In genomic region chr3:89163643-89164245, GRCm38 (mm10) we compare ENCODE assay signal across 8 mouse cellular contexts. TPM values are rescaled to one million over a fixed set of nuclear protein-coding genes. Genes with fewer than 3 reads are reported as not detected.
DNase-seq lines count a peak whose midpoint lies in the region; ATAC-seq and TF ChIP-seq lines count a peak whose summit lies in the region.

No protein-coding gene starts in this region.

- no peak for DNase-seq in heart, adult 2 months
- no peak for DNase-seq in heart, postnatal 25 days (ENCODE audit: low spot score)
- no peak for DNase-seq in layer of hippocampus, adult 18-20 months (ENCODE audit: low spot score in 2 of 2)
- DNase-seq in adrenal gland, postnatal 4 days (ENCODE audit: low spot score in 2 of 2): no peak

- H3K4me1 ChIP-seq in heart, adult 2 months (ENCODE audit: control insufficient read depth, insufficient read depth, low read length): peaks cover 2% of the 10 kb centered on the region
- H3K4me1 ChIP-seq in forebrain, embryonic 13.5 days: peaks cover 38% of the 10 kb centered on the region
- H3K4me1 ChIP-seq in liver, embryonic 16.5 days (ENCODE audit: control insufficient read depth, low read depth, low read length): peaks cover 34% of the 10 kb centered on the region

- peaks cover 20% of the 10 kb centered on the region for H3K79me3 ChIP-seq in C2C12 (ENCODE audit: low read depth)

- no peak for TF ChIP-seq POLR2A in heart, adult 2 months (IDR thresholded peaks at IDR 0.05; ENCODE audit: insufficient read depth, low read depth, low read length)

- no peaks in the 10 kb centered on the region; the same call in 1 of the 2 replicates for H3K79me2 ChIP-seq in heart, adult 2 months (replicated peaks; ENCODE audit: control insufficient read depth, insufficient read depth, low read length)
- peaks cover 37% of the 10 kb centered on the region for H3K79me2 ChIP-seq in C2C12 (ENCODE audit: control insufficient read depth, insufficient read depth)

- H3K4me3 ChIP-seq in heart, adult 2 months: peak overlapping the region; percentile 68
- H3K4me3 ChIP-seq in C2C12 (ENCODE audit: insufficient read depth, poor library complexity, severe bottlenecking): peak overlapping the region; percentile 60
- H3K4me3 ChIP-seq in forebrain, embryonic 13.5 days: peak overlapping the region; percentile 88
- peak overlapping the region; percentile 86 for H3K4me3 ChIP-seq in liver, embryonic 16.5 days (ENCODE audit: low read depth, low read length)

- H3K27me3 ChIP-seq in heart, adult 2 months (ENCODE audit: control insufficient read depth, insufficient read depth, low read length): no peaks in the 10 kb centered on the region
- H3K27me3 ChIP-seq in C2C12 (ENCODE audit: control insufficient read depth, insufficient read depth, insufficient read length): no peaks in the 10 kb centered on the region
- H3K27me3 ChIP-seq in forebrain, embryonic 13.5 days: no peaks in the 10 kb centered on the region
- H3K27me3 ChIP-seq in liver, embryonic 16.5 days (ENCODE audit: control insufficient read depth, insufficient read depth, low read depth, low read length): peaks cover 13% of the 10 kb centered on the region

- H3ac ChIP-seq in C2C12 (ENCODE audit: control insufficient read depth, insufficient read length, low read depth): no peak overlapping the region

- peak overlapping the region; percentile 93 for H3K27ac ChIP-seq in heart, adult 2 months
- no peak overlapping the region for H3K27ac ChIP-seq in forebrain, embryonic 13.5 days
- H3K27ac ChIP-seq in liver, embryonic 16.5 days (ENCODE audit: low read length): no peak overlapping the region

- TF ChIP-seq EP300 in heart, adult 2 months (IDR thresholded peaks at IDR 0.05; ENCODE audit: insufficient read depth, low read depth, low read length): no peak

- no peaks in the 10 kb centered on the region for H3K9me3 ChIP-seq in forebrain, embryonic 13.5 days (replicated peaks)
- no peaks in the 10 kb centered on the region for H3K9me3 ChIP-seq in liver, embryonic 16.5 days (replicated peaks; ENCODE audit: control insufficient read depth, low read length)

- WGBS in heart, adult 2 months: 70% methylated on average over 5 of the region's 5 CpGs
- 83% methylated on average over 5 of the region's 5 CpGs for WGBS in forebrain, embryonic 13.5 days
- 55% methylated on average over 5 of the region's 5 CpGs for WGBS in liver, embryonic 16.5 days (ENCODE audit: insufficient replicate concordance)

- peak overlapping the region; percentile 66 for H3K4me2 ChIP-seq in forebrain, embryonic 13.5 days
- H3K4me2 ChIP-seq in liver, embryonic 16.5 days (ENCODE audit: low read depth, low read length): peak overlapping the region; percentile 86

- ATAC-seq in forebrain, embryonic 13.5 days: no peak
- no peak for ATAC-seq in liver, embryonic 16.5 days (ENCODE audit: low read depth)
- no peak for ATAC-seq in activated CD4-positive, CD25-positive, alpha-beta regulatory T cell, adult 4 months

- intact Hi-C loops in heart, adult 2 months (cut with DNase I): loop anchor here (2.0 to 10.0 kb wide), 2 partner anchors 51 to 219 kb away; partner anchors contain the start of gene Thbs3
- intact Hi-C loops in heart, postnatal 25 days (cut with DNase I): no loop called here

- no peaks in the 10 kb centered on the region; the same call in 1 of the 2 replicates for H3K36me3 ChIP-seq in heart, adult 2 months (ENCODE audit: control insufficient read depth, insufficient read depth, low read length)
- H3K36me3 ChIP-seq in C2C12 (ENCODE audit: control insufficient read depth, insufficient read depth): peaks cover 24% of the 10 kb centered on the region
- H3K36me3 ChIP-seq in forebrain, embryonic 13.5 days (ENCODE audit: poor library complexity, severe bottlenecking): peaks cover 20% of the 10 kb centered on the region
- peaks cover 10% of the 10 kb centered on the region; the same call in 1 of the 2 replicates for H3K36me3 ChIP-seq in liver, embryonic 16.5 days (ENCODE audit: control insufficient read depth, insufficient read depth)

- no peak for TF ChIP-seq CTCF in heart, adult 2 months (IDR thresholded peaks at IDR 0.05)
- TF ChIP-seq CTCF in C2C12 (IDR thresholded peaks at IDR 0.05; ENCODE audit: control insufficient read depth, insufficient read depth, insufficient read length): no peak

- no peak overlapping the region for H3K9ac ChIP-seq in heart, adult 2 months (ENCODE audit: low read depth, low read length)
- H3K9ac ChIP-seq in forebrain, embryonic 13.5 days: peak overlapping the region; percentile 88
- H3K9ac ChIP-seq in liver, embryonic 16.5 days (ENCODE audit: low read depth, low read length): peak overlapping the region; percentile 58; the same call in 1 of the 2 replicates

TF ChIP-seq in C2C12, 6 proteins besides CTCF, POLR2A, EP300 and RAD21:
- no peak for TF ChIP-seq MYOG (IDR thresholded peaks at IDR 0.05; ENCODE audit: control insufficient read depth, extremely low read depth, insufficient read length)
- TF ChIP-seq FOSL1 (IDR thresholded peaks at IDR 0.05; ENCODE audit: insufficient read depth, low read length, poor library complexity, severe bottlenecking): no peak
- no peak for TF ChIP-seq MAX (IDR thresholded peaks at IDR 0.05)
- no peak for TF ChIP-seq MYOD1 (IDR thresholded peaks at IDR 0.05; ENCODE audit: control insufficient read depth, insufficient read length, low read depth)
- TF ChIP-seq USF1 (IDR thresholded peaks at IDR 0.05; ENCODE audit: low read depth): no peak
- no peak for TF ChIP-seq CEBPB (IDR thresholded peaks at IDR 0.05; ENCODE audit: low read depth)

RNA-seq across cellular contexts. Expression of gene Clk2, which starts 0.9 kb away (rescaled TPM):
- total RNA-seq in heart, adult 2 months (2021): 10 to 100 TPM; 15.4 to 18.9 TPM
- polyA plus RNA-seq in heart, adult 2 months (2012; rRNA removed): 26.5 and 40.4 TPM in 2 replicates
- 10 to 100 TPM; 18.1 to 18.7 TPM for total RNA-seq in heart, postnatal 25 days (2021)
- 14.5 TPM for polyA plus RNA-seq in C2C12 (2012; fragmentation: generic; extraction: Trizol)
- polyA plus RNA-seq in forebrain, embryonic 13.5 days (2015; fragmentation: Nextera tagmentation; extraction: Ambion mirVana): 25.0 and 26.2 TPM in 2 replicates
- 6.4 and 8.4 TPM in 2 replicates for polyA plus RNA-seq in liver, embryonic 16.5 days (2015; fragmentation: Nextera tagmentation; extraction: Ambion mirVana)
- polyA plus RNA-seq in activated CD4-positive, CD25-positive, alpha-beta regulatory T cell, adult 4 months (2017; shearing (Covaris generic)): 10 to 100 TPM; 12.4 to 18.5 TPM
- total RNA-seq in layer of hippocampus, adult 18-20 months (2021): 10 to 100 TPM; 42.3 to 43.5 TPM
- 100 to 1,000 TPM; 103 TPM for total RNA-seq in adrenal gland, postnatal 4 days (2021)

RNA-seq across cellular contexts. Expression of gene Hcn3, which starts 3.7 kb away (rescaled TPM):
- total RNA-seq in heart, adult 2 months (2021): under 1 TPM in 1 of 2 experiments, not detected in 1; 0.25 TPM
- polyA plus RNA-seq in heart, adult 2 months (2012; rRNA removed): 0.26 and 0.29 TPM in 2 replicates
- under 1 TPM; 0.16 to 0.61 TPM for total RNA-seq in heart, postnatal 25 days (2021)
- polyA plus RNA-seq in C2C12 (2012; fragmentation: generic; extraction: Trizol): 0.15 TPM
- 19.0 and 19.6 TPM in 2 replicates for polyA plus RNA-seq in forebrain, embryonic 13.5 days (2015; fragmentation: Nextera tagmentation; extraction: Ambion mirVana)
- 0.29 and 0.32 TPM in 2 replicates for polyA plus RNA-seq in liver, embryonic 16.5 days (2015; fragmentation: Nextera tagmentation; extraction: Ambion mirVana)
- polyA plus RNA-seq in activated CD4-positive, CD25-positive, alpha-beta regulatory T cell, adult 4 months (2017; shearing (Covaris generic)): under 1 TPM; 0.50 to 0.69 TPM
- total RNA-seq in layer of hippocampus, adult 18-20 months (2021): 10 to 100 TPM in 1 of 2 experiments, 1 to 10 TPM in 1; 9.6 to 13.1 TPM
- total RNA-seq in adrenal gland, postnatal 4 days (2021): 10 to 100 TPM; 15.0 to 17.8 TPM

RNA-seq across cellular contexts. Expression of gene Scamp3, which starts 13.5 kb away (rescaled TPM):
- 10 to 100 TPM; 44.5 to 54.7 TPM for total RNA-seq in heart, adult 2 months (2021)
- polyA plus RNA-seq in heart, adult 2 months (2012; rRNA removed): 96.7 and 108 TPM in 2 replicates
- total RNA-seq in heart, postnatal 25 days (2021): 10 to 100 TPM; 48.9 to 50.2 TPM
- 139 TPM for polyA plus RNA-seq in C2C12 (2012; fragmentation: generic; extraction: Trizol)
- polyA plus RNA-seq in forebrain, embryonic 13.5 days (2015; fragmentation: Nextera tagmentation; extraction: Ambion mirVana): 102 and 109 TPM in 2 replicates
- 47.5 and 49.0 TPM in 2 replicates for polyA plus RNA-seq in liver, embryonic 16.5 days (2015; fragmentation: Nextera tagmentation; extraction: Ambion mirVana)
- 100 to 1,000 TPM; 160 to 182 TPM for polyA plus RNA-seq in activated CD4-positive, CD25-positive, alpha-beta regulatory T cell, adult 4 months (2017; shearing (Covaris generic))
- total RNA-seq in layer of hippocampus, adult 18-20 months (2021): 10 to 100 TPM; 68.5 to 69.8 TPM
- 100 to 1,000 TPM; 114 to 122 TPM for total RNA-seq in adrenal gland, postnatal 4 days (2021)

RNA-seq across cellular contexts. Expression of gene Fam189b, which starts 19.2 kb away (rescaled TPM):
- 1 to 10 TPM; 3.9 to 5.1 TPM for total RNA-seq in heart, adult 2 months (2021)
- 12.8 and 18.0 TPM in 2 replicates for polyA plus RNA-seq in heart, adult 2 months (2012; rRNA removed)
- 1 to 10 TPM; 5.2 to 5.7 TPM for total RNA-seq in heart, postnatal 25 days (2021)
- polyA plus RNA-seq in C2C12 (2012; fragmentation: generic; extraction: Trizol): 27.4 TPM
- polyA plus RNA-seq in forebrain, embryonic 13.5 days (2015; fragmentation: Nextera tagmentation; extraction: Ambion mirVana): 15.1 and 23.0 TPM in 2 replicates
- 2.0 and 2.4 TPM in 2 replicates for polyA plus RNA-seq in liver, embryonic 16.5 days (2015; fragmentation: Nextera tagmentation; extraction: Ambion mirVana)
- 100 to 1,000 TPM; 158 to 168 TPM for polyA plus RNA-seq in activated CD4-positive, CD25-positive, alpha-beta regulatory T cell, adult 4 months (2017; shearing (Covaris generic))
- 10 to 100 TPM; 49.0 to 59.9 TPM for total RNA-seq in layer of hippocampus, adult 18-20 months (2021)
- total RNA-seq in adrenal gland, postnatal 4 days (2021): 10 to 100 TPM; 27.2 to 34.1 TPM

RNA-seq across cellular contexts. Expression of gene Pklr, which starts 27.8 kb away (rescaled TPM):
- total RNA-seq in heart, adult 2 months (2021): not detected
- 0.06 TPM in 1 of 2 replicates, not detected in the other for polyA plus RNA-seq in heart, adult 2 months (2012; rRNA removed)
- total RNA-seq in heart, postnatal 25 days (2021): not detected
- polyA plus RNA-seq in C2C12 (2012; fragmentation: generic; extraction: Trizol): not detected
- 0.09 and 0.26 TPM in 2 replicates for polyA plus RNA-seq in forebrain, embryonic 13.5 days (2015; fragmentation: Nextera tagmentation; extraction: Ambion mirVana)
- 102 and 104 TPM in 2 replicates for polyA plus RNA-seq in liver, embryonic 16.5 days (2015; fragmentation: Nextera tagmentation; extraction: Ambion mirVana)
- polyA plus RNA-seq in activated CD4-positive, CD25-positive, alpha-beta regulatory T cell, adult 4 months (2017; shearing (Covaris generic)): not detected
- total RNA-seq in layer of hippocampus, adult 18-20 months (2021): under 1 TPM in 1 of 2 experiments, not detected in 1; 0.15 TPM
- 10 to 100 TPM; 11.2 to 24.5 TPM for total RNA-seq in adrenal gland, postnatal 4 days (2021)

Comparison
In these comparisons a context has a peak if more than half of its experiments do, and no peak if none do; other contexts are left out.
1. RNA of gene Hcn3, which starts 3.7 kb away (polyA plus RNA-seq): 19.0 to 19.6 TPM in forebrain, embryonic 13.5 days; 0.50 to 0.69 TPM in activated CD4-positive, CD25-positive, alpha-beta regulatory T cell, adult 4 months, 0.29 to 0.32 TPM in liver, embryonic 16.5 days, 0.26 to 0.29 TPM in heart, adult 2 months and 0.15 TPM in C2C12 (single experiment); every median in the first group is over 10 times any median in the second.
2. Peak in every context shown above with its lines, with median percentiles within 50 percentile points of each other: H3K4me3 ChIP-seq.